Mouse (Mus musculus) CH12.LX (cell line): ENCODE data around the gene Dph2.

Experiments
- BHLHE40 ChIP-seq: IDR thresholded peaks from 2 replicates; pipeline ENCODE4 v1.6.1; 2011; ENCODE audit warnings: mild to moderate bottlenecking, low read depth, low read length, improper control_type of control experiment
- POLR2A ChIP-seq: IDR thresholded peaks from 2 replicates; pipeline ENCODE4 v1.6.1; 2011; ENCODE audit warnings: low read depth, mild to moderate bottlenecking, improper control_type of control experiment, low read length

DNA sequence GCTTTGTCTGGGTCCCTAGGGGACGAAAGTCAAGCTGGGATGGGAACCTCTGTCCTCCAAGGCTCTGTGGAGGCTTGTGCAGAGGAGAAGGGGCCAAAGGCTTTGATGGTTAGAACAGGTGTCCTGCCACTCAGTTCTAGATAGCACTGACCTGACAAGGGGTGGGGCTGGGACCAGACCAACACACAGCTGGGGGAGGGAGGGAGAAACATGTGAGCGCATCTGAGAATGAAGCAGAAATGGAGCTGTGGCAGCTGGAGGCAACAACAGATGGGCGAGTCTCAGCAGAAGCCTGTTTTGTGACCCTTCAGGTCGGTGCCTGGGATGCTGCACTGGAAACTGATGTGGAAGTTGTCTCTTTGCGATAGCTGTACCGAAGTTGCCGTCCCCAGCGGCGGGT lies 22.5 kb downstream of the Dph2 start:
- TF ChIP-seq POLR2A (no peak), BHLHE40 (no peak)
